Mouse (Mus musculus) cerebellum, adult 18-20 months (tissue): ENCODE measurements around the gene Ints7.

Experiments used
- DNase-seq, 2 experiments: peaks; one replicate each; pipeline ENCODE4 v3.0.0; 2021

The Ints7 gene

GRCm38 (mm10) chr1:191585704-191586103 lies 10.3 kb downstream of the Ints7 start:
- no peak for DNase-seq

DNA sequence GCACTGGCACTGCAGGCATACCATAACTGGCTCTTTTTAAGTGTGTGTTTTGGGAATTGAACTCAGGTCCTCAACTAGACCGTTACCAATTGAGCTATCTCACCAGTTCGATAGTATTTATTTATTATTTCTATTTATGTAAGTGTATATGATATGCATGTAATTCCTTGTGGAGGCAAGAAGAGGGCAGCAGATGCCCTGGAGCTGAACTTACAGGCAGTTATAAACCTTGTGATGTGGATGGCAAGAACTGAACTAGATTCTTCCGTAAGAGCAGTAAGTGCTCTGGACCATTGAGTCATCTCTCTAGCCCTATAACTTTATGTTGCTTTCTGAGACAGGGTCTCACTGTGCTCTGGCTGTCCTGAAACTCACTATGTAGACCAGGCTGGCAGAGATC lies 11.6 kb downstream of the Ints7 start:
- DNase-seq = no peak

DNA sequence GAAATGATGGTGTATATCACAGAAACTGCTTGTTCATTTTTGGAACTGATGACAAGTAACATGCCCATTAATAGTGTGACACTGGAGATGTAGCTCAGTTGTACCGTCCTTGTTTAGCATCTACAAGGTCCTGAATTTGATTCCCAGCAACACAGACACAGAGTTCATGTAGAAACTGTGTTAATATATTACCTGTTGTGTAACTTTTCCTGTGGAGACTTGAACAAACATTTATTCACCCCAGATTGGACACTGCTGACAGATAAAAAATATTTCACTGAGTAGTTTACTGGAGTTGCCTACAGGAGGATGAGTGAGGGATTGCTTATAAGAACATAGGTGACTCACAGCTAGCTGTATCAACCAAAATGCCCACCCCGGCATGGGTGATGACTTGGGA lies 13.3 kb downstream of the Ints7 start:
- DNase-seq = no peak

- DNase-seq = no peak
Measured at GRCm38 (mm10) chr1:191592016-191592720, 16.7 kb downstream of the Ints7 start.

- no peak for DNase-seq
Measured at GRCm38 (mm10) chr1:191596076-191596475, 20.6 kb downstream of the Ints7 start.

GRCm38 (mm10) chr1:191599210-191599609 lies 23.8 kb downstream of the Ints7 start:
- DNase-seq = no peak

DNA sequence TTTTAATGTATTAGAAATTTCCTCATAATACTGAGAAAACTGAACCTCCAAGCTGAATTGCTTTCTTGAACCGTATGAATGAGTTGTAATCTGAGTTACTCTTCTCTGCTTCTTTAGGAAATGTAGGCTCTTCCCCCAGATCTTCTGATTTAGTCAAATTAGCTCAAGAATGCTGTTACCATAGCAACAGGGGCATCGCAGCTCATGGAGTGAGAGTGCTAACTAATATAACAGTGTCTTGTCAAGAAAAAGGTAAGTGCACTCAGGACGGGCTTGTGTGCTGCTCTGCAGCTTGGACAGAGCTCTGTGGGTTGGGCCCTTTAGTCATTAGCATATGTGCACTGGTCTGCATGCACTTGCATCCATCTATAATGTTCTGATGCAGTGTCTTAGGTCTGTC lies 29.3 kb downstream of the Ints7 start:
- DNase-seq = no peak

- DNase-seq = no peak
Measured at GRCm38 (mm10) chr1:191609051-191609450, 33.6 kb downstream of the Ints7 start.

DNA sequence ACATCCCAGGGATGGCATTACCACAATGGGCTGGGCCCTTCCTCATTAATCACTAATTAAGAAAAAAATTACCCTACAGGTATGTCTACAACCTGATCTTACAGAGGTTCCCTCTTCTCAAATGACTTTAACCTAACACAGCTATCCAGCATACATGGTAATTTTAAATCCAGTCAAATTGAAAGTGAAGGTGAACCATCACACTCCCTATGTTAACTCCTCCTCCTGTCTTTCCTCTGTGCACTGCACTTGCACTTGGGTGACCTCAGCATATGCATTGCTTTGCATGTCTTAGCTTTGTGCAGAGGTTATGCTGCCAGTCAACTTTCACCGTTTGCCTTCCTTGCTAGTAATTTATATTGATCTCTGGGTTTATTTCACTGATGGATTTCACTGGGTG lies 34.1 kb downstream of the Ints7 start:
- no peak for DNase-seq

DNA sequence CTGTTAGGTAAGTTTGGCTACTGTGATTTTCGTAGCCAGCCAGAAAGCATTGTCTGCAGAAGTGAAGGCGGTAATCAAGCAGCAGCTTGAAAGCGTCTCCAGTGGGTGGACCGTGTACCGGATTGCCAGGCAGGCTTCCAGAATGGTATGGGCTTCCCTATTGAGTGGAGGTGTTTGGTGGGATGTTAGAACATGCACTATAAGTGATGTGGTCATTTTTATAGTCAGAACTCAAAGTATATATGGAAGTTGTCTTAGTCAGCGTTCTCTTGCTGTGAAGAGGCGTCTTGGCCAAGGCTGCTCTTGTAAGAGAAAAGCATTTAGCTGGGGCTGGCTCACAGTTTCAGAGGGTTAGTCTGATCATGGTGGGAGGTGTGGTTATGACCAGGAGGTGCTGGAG lies 34.9 kb downstream of the Ints7 start:
- DNase-seq = no peak

- no peak for DNase-seq
Measured at GRCm38 (mm10) chr1:191611686-191612085, 36.2 kb downstream of the Ints7 start.

DNA sequence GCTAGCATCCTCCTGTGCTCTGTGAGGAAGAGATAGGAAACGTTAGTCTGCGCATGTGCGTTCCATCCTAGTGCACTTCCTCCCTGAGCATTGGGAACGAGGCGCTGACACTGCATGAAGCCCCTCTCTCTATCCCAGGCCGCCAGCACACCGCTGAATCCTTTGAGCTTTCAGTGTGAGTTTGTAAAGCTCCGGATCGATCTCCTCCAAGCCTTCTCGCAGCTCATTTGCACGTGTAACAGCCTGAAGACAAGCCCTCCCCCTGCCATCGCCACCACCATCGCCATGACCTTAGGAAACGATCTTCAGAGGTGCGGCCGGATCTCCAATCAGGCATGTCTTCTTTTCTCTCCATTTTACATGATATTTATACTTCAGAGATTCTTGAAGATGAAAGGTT lies 37.4 kb downstream of the Ints7 start:
- no peak for DNase-seq

GRCm38 (mm10) chr1:191616245-191616644 lies 40.8 kb downstream of the Ints7 start:
- no peak for DNase-seq

GRCm38 (mm10) chr1:191617589-191617988 lies 42.2 kb downstream of the Ints7 start:
- DNase-seq = no peak

- no peak for DNase-seq
Measured at GRCm38 (mm10) chr1:191618067-191618766, 42.8 kb downstream of the Ints7 start.

DNA sequence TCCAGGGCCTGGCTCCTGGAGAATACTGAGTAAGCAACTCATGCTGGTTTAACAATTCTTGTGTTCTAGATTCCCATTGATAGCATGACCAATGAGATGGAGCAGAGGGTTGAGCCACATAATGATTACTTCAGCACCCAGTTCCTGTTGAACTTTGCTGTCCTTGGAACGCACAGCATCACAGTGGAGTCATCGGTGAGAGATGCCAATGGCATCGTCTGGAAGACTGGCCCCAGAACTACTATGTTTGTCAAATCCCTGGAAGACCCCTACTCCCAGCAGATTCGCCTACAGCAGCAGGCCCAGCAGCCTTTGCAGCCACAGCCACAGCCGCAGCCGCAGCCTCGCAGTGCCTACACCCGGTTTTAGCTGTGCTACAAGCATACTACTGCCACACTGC lies 45.7 kb downstream of the Ints7 start:
- DNase-seq = no peak

- no peak for DNase-seq
Measured at GRCm38 (mm10) chr1:191622801-191623200, 47.4 kb downstream of the Ints7 start.

DNA sequence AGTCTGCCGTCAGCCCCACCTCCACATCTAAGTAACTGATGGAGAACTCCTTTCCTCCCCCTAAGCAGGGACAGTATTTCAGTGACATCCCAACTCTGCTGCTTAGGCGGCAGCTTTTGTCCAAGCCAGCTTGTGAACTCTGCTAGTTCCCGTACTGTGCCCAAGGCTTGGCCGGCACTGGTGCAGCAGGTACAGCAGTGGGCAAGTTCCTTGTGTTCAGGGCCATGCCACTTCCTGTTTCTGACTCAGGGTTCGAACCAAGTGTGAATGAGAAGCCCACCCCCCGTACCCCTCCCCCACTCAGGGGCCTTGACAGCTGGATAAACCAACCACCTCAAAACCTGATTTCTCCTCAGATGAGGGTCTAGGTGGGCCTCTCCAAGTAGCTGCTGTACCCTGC lies 49.1 kb downstream of the Ints7 start:
- no peak for DNase-seq

DNA sequence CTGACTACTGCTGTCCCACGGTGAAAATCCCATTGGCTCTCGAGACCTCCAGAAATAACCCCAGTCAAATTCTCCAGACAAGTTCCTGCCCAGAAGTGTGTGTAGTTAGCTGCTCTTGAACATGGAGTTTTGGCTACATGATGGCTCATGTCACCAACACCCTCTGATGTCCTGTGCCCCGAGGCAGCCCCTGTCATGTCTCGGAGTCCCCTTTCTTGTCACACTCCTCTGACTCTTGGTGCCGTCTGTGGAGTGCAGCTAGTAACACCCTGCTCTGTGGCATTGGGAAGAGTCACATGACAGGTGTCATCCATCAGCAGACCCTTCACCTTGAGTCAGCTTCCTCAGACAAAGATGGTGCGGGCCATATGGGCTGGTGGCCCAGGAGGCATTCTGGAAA lies 49.6 kb downstream of the Ints7 start:
- no peak for DNase-seq

GRCm38 (mm10) chr1:191625620-191626019 lies 50.2 kb downstream of the Ints7 start:
- no peak for DNase-seq

GRCm38 (mm10) chr1:191628457-191629169 lies 53.2 kb downstream of the Ints7 start:
- DNase-seq = no peak

- no peak for DNase-seq
Measured at GRCm38 (mm10) chr1:191629170-191629636, 53.8 kb downstream of the Ints7 start.

DNA sequence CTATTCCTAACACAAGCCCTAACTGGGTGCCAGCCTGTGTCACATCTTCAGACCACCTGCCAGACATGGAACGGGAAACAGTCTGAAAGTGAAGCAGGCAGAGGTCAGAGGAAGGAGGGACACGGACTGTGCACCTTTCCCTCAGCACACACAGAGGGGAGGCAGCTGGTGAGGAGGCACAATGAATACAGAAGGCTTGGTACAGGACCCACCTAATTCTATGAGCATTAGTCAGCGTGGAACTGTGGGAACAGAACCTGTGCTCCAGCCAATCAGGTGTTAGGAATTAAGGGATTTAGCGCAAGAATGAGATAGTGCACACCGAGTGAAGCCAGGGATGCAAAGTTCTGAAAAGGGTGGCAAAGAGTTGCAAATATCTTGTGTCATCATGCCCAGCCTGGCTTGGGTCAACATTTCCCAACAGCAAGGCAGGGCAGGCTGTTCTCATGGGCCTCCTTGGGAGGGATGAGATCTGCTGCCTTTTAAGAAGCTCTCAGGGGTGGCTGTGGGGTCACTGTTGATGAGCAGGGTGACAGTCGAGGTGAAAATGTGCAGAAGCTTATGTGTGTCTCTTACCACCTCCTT lies 57.2 kb downstream of the Ints7 start:
- no peak for DNase-seq

- no peak for DNase-seq
Measured at GRCm38 (mm10) chr1:191634116-191634515, 58.7 kb downstream of the Ints7 start.
